Mouse (Mus musculus) E14TG2a.4 (cell line): ENCODE data around the gene Wdtc1.

Experiments used
- H3K27me3 ChIP-seq: 2 replicates; pipeline ENCODE4 v1.6.1; 2014; ENCODE audit warnings: low read length, control low read depth; ENCODE audit not compliant: insufficient read depth
- H3K36me3 ChIP-seq: 2 replicates; pipeline ENCODE4 v1.6.1; 2014; ENCODE audit warnings: low read length, control low read depth; ENCODE audit not compliant: insufficient read depth
- H3K4me1 ChIP-seq: replicated peaks from 2 replicates; pipeline ENCODE4 v1.6.1; 2014; ENCODE audit warnings: low read depth, low read length, control low read depth
- H3K4me3 ChIP-seq: replicated peaks from 2 replicates; pipeline ENCODE4 v1.5.1; 2014; ENCODE audit warnings: mild to moderate bottlenecking, low read length
- H3K9me3 ChIP-seq: 2 replicates; pipeline ENCODE4 v1.6.1; 2014; ENCODE audit warnings: low read length, control low read depth
- CTCF ChIP-seq: conservative IDR thresholded peaks from 2 replicates; pipeline ENCODE4 v1.5.1; 2014; ENCODE audit warnings: low read length
- NANOG ChIP-seq: IDR thresholded peaks from 2 replicates; pipeline ENCODE4 v1.6.1; 2014; ENCODE audit warnings: borderline replicate concordance, low read length, mixed read lengths
- POU5F1 ChIP-seq: IDR thresholded peaks from 2 replicates; pipeline ENCODE4 v1.6.1; 2014; ENCODE audit warnings: low read length, borderline replicate concordance

Wdtc1 gene

DNA sequence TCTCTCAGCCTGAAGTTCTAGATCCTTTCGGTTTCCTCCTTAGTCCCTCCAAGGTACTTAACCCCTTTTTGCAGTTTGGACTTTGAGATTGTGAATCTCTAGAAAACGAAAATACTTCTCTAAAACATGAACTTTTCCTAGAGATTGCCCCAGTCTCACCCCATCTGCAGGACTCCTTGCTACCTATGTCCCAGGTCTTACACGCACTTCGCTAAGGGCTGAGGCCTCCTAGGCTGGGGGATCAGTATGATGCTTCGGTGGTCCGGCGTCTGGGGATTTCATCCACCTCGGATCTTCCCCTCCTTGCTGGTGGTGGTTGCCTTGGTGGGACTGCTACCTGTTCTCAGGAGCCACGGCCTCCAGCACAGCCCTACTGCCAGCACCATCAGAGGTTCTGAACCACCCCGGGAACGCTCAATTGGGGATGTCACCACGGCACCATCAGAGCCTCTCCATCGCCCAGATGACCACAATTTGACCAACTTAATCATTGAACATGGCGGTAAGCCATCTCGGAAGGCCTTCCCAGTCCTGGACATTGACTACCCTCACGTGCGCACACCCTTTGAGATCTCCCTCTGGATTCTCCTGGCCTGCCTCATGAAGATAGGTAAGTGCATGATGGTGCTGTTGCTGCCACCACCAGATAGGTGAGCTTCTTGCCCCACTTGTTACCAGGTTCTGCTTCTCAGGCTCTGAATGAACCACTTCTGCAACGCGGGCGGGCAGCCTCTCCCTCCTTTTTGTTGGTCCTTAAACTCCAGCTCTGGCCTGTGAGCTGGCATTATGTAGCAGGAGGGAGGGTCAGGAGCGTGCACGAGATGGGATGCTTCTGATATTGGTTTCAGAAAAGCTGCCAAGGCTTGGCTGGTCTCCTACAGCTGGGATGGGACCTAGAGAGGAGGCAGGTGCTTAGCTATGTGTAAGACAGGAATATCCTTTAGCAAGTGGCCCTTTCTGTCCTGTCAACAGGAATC, 17.3 kb upstream of the Wdtc1 start:
- Histone ChIP-seq H3K4me3 (peak overlapping the region; percentile 90), H3K36me3 (peaks cover 30% of the 10 kb centered on the region), H3K9me3 (no peaks in the 10 kb centered on the region), H3K27me3 (no peaks in the 10 kb centered on the region), H3K4me1 (peaks cover 64% of the 10 kb centered on the region)
- TF ChIP-seq CTCF (no peak), NANOG (no peak), POU5F1 (no peak)

DNA sequence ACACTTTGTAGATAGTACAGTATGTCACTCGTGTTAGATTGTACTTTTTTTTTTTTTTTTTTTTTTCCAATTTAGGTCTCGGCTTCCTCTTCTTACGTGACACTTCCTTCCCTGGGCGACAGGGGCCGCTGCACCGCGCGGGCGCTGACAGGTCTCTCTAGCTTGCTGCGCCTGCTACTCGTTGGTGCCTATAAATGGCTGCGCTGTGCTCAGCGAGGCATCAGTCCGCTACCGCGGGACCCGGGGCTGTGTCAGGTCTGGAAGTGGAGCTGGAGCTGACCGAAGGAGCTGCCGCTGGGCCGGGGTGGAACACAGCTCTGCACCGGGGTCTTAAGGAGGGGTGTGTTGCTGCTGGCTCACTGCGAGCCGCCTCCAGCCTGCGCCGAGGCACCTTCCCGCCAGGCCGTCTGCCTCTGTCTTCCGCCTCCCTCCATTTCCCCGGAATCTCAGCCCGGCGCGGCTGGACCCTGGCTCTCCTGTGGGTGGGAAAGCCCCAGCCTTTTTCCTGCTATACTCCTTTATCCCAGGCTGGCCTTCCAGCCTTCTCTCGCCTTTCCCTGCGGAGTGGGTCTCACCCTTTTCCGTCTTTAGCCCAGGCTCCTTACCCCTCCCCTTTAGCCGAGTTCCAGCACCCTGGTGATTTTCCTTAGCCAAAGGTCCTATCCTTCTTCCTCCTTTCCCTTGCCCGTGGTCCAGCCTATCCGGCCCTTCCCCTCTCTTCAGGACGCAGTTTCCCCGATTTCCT, 16.4 kb upstream of the Wdtc1 start, which contains the start of gene Slc9a1:
Slc9a1 (plus strand) TSS at position 154 of the 745 bp plus-strand sequence.
- no peaks in the 10 kb centered on the region for H3K27me3 ChIP-seq
- TF ChIP-seq CTCF (peak; percentile 92), NANOG (no peak)

GRCm38 (mm10) chr4:133354641-133355040, 1.4 kb upstream of the Wdtc1 start:
- Histone ChIP-seq H3K4me3 (no peak overlapping the region), H3K9me3 (no peaks in the 10 kb centered on the region), H3K4me1 (peaks cover 47% of the 10 kb centered on the region), H3K36me3 (peaks cover 7% of the 10 kb centered on the region; the same call in 1 of the 2 replicates), H3K27me3 (no peaks in the 10 kb centered on the region)
- TF ChIP-seq POU5F1 (no peak), CTCF (no peak), NANOG (no peak)

More for the DNA sequence above, 16.4 kb upstream of the Wdtc1 start, which contains the start of gene Slc9a1:
- Histone ChIP-seq H3K4me1 (peaks cover 56% of the 10 kb centered on the region), H3K9me3 (no peaks in the 10 kb centered on the region), H3K4me3 (peak within 1 kb of the TSS; percentile 90), H3K36me3 (peaks cover 25% of the 10 kb centered on the region)

DNA sequence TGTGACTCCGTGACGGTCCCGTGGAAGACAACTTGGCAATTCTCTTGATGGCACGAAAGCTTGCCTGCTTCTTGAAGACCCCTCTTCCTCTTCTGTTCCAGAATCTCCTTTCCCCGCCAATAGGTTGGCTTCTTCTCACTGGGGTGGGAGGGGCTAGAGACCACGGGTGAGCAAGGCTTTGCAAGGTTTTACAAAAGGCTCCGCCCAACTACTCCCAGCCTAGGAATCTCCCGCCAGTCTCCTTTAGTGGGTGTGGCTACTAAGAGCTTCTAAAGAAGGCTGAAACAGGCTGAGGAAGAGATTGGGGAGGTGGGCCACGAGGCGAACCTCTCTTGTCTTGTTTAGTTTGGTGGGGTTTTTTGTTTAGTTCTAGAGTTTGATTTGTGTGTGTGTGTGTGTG, 484 bp downstream of the Wdtc1 start:
- H3K9me3 ChIP-seq, result no peaks in the 10 kb centered on the region
- H3K36me3 ChIP-seq, result peaks cover 9% of the 10 kb centered on the region; the same call in 1 of the 2 replicates
- no peaks in the 10 kb centered on the region for H3K27me3 ChIP-seq
- peak overlapping the region; percentile 83 for H3K4me3 ChIP-seq
- TF ChIP-seq CTCF (no peak), NANOG (no peak), POU5F1 (no peak)
- peaks cover 66% of the 10 kb centered on the region for H3K4me1 ChIP-seq

DNA sequence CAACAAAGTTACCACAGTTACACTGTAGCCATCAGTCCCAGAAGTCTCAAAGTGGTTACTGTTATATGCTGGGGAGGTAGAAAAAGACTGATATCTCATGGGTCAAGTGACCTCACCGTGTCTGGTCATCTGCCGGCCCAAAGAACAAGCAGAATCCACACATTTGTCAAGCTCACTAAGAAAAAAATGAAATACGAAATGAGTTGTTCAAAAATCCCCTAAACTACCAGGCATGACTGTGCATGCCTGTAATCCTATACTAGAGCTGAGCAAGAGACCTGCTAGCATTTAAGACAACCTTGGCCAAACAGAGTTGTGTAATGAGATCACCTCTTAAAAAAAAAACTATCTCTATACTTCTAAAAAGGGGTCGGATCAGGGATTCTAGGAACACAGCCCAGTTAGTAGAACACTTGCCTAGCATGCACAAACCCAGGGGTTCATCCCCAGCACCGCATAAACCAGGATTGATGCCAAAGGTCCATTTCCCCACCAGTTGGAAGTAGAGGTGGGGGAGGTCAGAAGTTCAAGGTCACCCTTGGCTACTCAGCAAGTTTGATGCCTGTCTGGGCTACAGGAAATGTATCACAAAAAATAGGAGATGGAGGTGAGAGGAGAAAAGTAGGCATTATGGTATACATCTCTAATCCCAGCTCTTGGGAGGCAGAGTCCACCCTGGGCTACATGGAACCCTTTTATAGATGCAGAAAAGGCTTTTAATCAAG, 5.1 kb downstream of the Wdtc1 start:
- no peak for TF ChIP-seq NANOG
- no peak for TF ChIP-seq POU5F1
- TF ChIP-seq CTCF, result no peak
- Histone ChIP-seq H3K27me3 (no peaks in the 10 kb centered on the region), H3K9me3 (no peaks in the 10 kb centered on the region), H3K4me1 (peaks cover 78% of the 10 kb centered on the region), H3K36me3 (peaks cover 25% of the 10 kb centered on the region), H3K4me3 (peak overlapping the region; percentile 35; the same call in 1 of the 2 replicates)

DNA sequence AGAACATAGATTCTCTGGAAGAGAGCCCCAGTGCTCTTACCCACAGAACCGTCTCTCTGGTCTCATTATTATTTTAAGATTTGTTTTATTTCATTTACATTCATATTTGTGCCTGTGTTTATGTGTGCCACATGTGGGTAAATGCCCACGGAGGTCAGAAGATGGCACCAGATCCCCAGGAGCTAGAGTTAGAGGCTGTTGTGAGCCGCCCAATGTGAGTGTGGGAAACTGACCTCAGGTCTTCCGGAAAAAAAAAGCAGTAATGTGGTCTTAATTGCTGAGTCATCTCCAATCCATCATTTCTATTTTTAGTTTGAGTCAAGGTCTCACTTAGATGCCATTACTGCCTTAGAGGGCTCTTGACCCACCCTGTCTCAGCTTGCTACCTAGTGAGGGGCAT, 5.7 kb downstream of the Wdtc1 start:
- H3K27me3 ChIP-seq, result no peaks in the 10 kb centered on the region
- H3K36me3 ChIP-seq, result peaks cover 25% of the 10 kb centered on the region
- no peaks in the 10 kb centered on the region for H3K9me3 ChIP-seq
- peaks cover 84% of the 10 kb centered on the region for H3K4me1 ChIP-seq
- 0 out of 2 replicates have a peak overlapping the region, but pooled peaks have one; percentile 35 for H3K4me3 ChIP-seq
- TF ChIP-seq CTCF (0 out of 2 replicates have a peak, but pooled peaks have one; percentile 18), POU5F1 (no peak)

- Histone ChIP-seq H3K4me1 (peaks cover 78% of the 10 kb centered on the region), H3K9me3 (no peaks in the 10 kb centered on the region), H3K4me3 (no peak overlapping the region), H3K36me3 (peaks cover 28% of the 10 kb centered on the region), H3K27me3 (no peaks in the 10 kb centered on the region)
- TF ChIP-seq NANOG, result no peak
- no peak for TF ChIP-seq POU5F1
- TF ChIP-seq CTCF, result no peak
Observed at GRCm38 (mm10) chr4:133346577-133346976, 6.7 kb downstream of the Wdtc1 start.

- TF ChIP-seq NANOG (no peak), POU5F1 (no peak), CTCF (peak; percentile 15; the same call in 1 of the 2 replicates)
- no peak overlapping the region for H3K4me3 ChIP-seq
- H3K9me3 ChIP-seq, result no peaks in the 10 kb centered on the region
- no peaks in the 10 kb centered on the region for H3K27me3 ChIP-seq
- peaks cover 37% of the 10 kb centered on the region for H3K36me3 ChIP-seq
- H3K4me1 ChIP-seq, result peaks cover 71% of the 10 kb centered on the region
Observed at GRCm38 (mm10) chr4:133345702-133346101, 7.6 kb downstream of the Wdtc1 start.
